In genomic region chr10:70060689-70061081, GRCm38 (mm10) we compare ENCODE assay signal across 9 mouse cellular contexts. TPM values are rescaled to one million over a fixed set of nuclear protein-coding genes. Genes with fewer than 3 reads are reported as not detected.
DNase-seq lines count a peak whose midpoint lies in the region; ATAC-seq lines count a peak whose summit lies in the region.
"Had no signal": no experiment of that assay in that cellular context is flagged by ENCODE, and none has a peak within 500 bp of the region (broad histone marks: within the 10 kb centered on the region; RNA-seq: fewer than 3 reads in every experiment).

No protein-coding gene starts in this region.

- DNase-seq in frontal cortex, postnatal 10 days (ENCODE audit: low spot score in 2 of 2) = no peak
- peak; percentile 25 for DNase-seq in right cerebral cortex, adult 18-20 months
- DNase-seq in right cerebral cortex, postnatal 25 days = no peak
- DNase-seq in thymus, postnatal 10 days (ENCODE audit: low spot score in 2 of 2) = peak; percentile 50 to 62
- no peak for DNase-seq in cerebellum, adult 11-12 months

- H3K36me3 ChIP-seq in kidney, embryonic 14.5 days (ENCODE audit: control insufficient read depth, insufficient read depth, low read length) = no peaks in the 10 kb centered on the region

- no peak overlapping the region for H3K4me3 ChIP-seq in kidney, embryonic 14.5 days (ENCODE audit: low read length)
- H3K4me3 ChIP-seq: megakaryocyte, embryonic 14.5 days had no signal

- no peak overlapping the region for H3K27ac ChIP-seq in kidney, embryonic 14.5 days (ENCODE audit: low read depth, low read length)

- H3K9me3 ChIP-seq in kidney, embryonic 14.5 days (ENCODE audit: control insufficient read depth, low read length) = no peaks in the 10 kb centered on the region

- H3K4me2 ChIP-seq in kidney, embryonic 14.5 days (replicated peaks; ENCODE audit: low read depth, low read length) = no peak overlapping the region

- WGBS in kidney, embryonic 14.5 days = 39% methylated on average over 10 of the region's 10 CpGs

- 0 out of 2 replicates have a peak, but pooled peaks have one; percentile 31 for ATAC-seq in frontal cortex, adult (ENCODE audit: low TSS enrichment)
- ATAC-seq in kidney, embryonic 14.5 days (ENCODE audit: low FRiP score, low TSS enrichment) = peak; percentile 55; the same call in 1 of the 2 replicates
- no peak for ATAC-seq in monocyte, adult 5-6 weeks (replicated peaks; ENCODE audit: insufficient number of reproducible peaks, low FRiP score, low TSS enrichment, poor library complexity, severe bottlenecking)

- H3K4me1 ChIP-seq in kidney, embryonic 14.5 days (ENCODE audit: control insufficient read depth, insufficient read depth, low read length) = no peaks in the 10 kb centered on the region

- H3K27me3 ChIP-seq in kidney, embryonic 14.5 days (ENCODE audit: control insufficient read depth, insufficient read depth, low read length) = no peaks in the 10 kb centered on the region
- H3K27me3 ChIP-seq: megakaryocyte, embryonic 14.5 days had no signal

- no peak overlapping the region for H3K9ac ChIP-seq in kidney, embryonic 14.5 days (ENCODE audit: low read depth, low read length)

RNA-seq across cellular contexts. Expression of gene Ccdc6, which starts 36.2 kb away (rescaled TPM):
- 36.4 and 39.6 TPM in 2 replicates for polyA plus RNA-seq in kidney, embryonic 14.5 days (2014; fragmentation: Nextera tagmentation; extraction: Ambion mirVana)
- total RNA-seq in monocyte, adult 5-6 weeks (2017) = 9.9 to 21.5 TPM (median 17.3 TPM) in 3 replicates

Comparison
In these comparisons a context has a peak if more than half of its experiments do, and no peak if none do; other contexts are left out.
1. DNase-seq: peak in right cerebral cortex, adult 18-20 months (single experiment) and thymus, postnatal 10 days (2 of 2); none in frontal cortex, postnatal 10 days (0 of 2), right cerebral cortex, postnatal 25 days (single experiment) and cerebellum, adult 11-12 months (single experiment).